Mouse (Mus musculus): ENCODE measurements at regions not wholly inside any gene's neighbourhood (a gene's known extent, or its start where the extent isn't known, plus 50 kb on each side); places are given as distances from the start of the nearest gene placed in this dataset.

DNA sequence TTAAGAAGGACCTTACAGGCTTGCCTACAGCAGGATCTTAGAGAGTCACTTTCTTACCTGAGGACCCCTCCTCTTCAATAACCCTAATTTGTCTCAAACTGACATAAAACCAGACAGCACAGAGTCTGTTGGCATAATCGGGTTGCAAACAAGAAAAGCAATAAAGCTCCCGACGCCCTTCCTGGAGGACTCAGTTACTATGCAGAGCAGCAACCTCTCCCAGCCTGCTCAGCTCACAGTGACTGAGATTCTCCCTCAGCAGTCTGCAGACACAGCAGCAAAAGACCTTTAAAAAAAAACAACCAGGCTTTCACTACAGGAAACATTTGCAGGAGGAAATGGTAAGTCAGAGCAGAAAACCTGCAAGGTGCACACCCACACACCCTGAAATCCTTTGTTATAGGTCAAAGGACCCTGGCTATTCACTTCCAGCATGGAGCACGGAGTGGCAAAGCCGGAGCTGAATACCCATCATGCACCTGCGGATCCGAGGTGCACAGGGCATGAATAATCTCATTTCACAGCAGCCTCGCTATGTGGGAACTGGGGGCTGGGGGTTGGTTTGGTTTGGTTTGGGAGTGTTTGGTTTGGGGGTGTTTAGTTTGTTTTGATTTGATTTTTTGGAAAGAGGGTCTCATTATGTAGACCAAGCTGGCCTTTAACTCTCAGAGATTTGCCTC lies 97.6 kb downstream of the Tbx19 start:
- H3K9me3 ChIP-seq (ENCODE audit: control insufficient read depth, low read length) = no peaks in the 10 kb centered on the region
- H3K4me3 ChIP-seq (ENCODE audit: low read depth, low read length) = no peak overlapping the region
- H3K27ac ChIP-seq (replicated peaks; ENCODE audit: low read depth, low read length) = no peak overlapping the region
- no peaks in the 10 kb centered on the region for H3K36me3 ChIP-seq (ENCODE audit: control insufficient read depth, insufficient read depth, low read length)
- no peak overlapping the region for H3K4me2 ChIP-seq (ENCODE audit: low read depth, low read length)
- H3K9ac ChIP-seq (ENCODE audit: low read depth, low read length) = no peak overlapping the region
- no peak for DNase-seq (ENCODE audit: low spot score)
- no peaks in the 10 kb centered on the region for H3K4me1 ChIP-seq (ENCODE audit: control insufficient read depth, insufficient read depth, low read length)
- 58% methylated on average over 8 of the region's 8 CpGs for WGBS
- no peaks in the 10 kb centered on the region for H3K27me3 ChIP-seq (replicated peaks; ENCODE audit: control insufficient read depth, insufficient read depth, low read length)
- ATAC-seq (ENCODE audit: low read depth) = no peak

GRCm38 (mm10) chr1:165061420-165061819 lies 99.2 kb downstream of the Tbx19 start:
- no peak overlapping the region for H3K9ac ChIP-seq (ENCODE audit: low read depth, low read length)
- no peaks in the 10 kb centered on the region for H3K36me3 ChIP-seq (ENCODE audit: control insufficient read depth, insufficient read depth, low read length)
- ATAC-seq (ENCODE audit: low read depth) (no peak), DNase-seq (ENCODE audit: low spot score) (no peak)
- H3K27ac ChIP-seq (replicated peaks; ENCODE audit: low read depth, low read length) = no peak overlapping the region
- no peak overlapping the region for H3K4me3 ChIP-seq (ENCODE audit: low read depth, low read length)
- no peak overlapping the region for H3K4me2 ChIP-seq (ENCODE audit: low read depth, low read length)
- H3K27me3 ChIP-seq (replicated peaks; ENCODE audit: control insufficient read depth, insufficient read depth, low read length) = no peaks in the 10 kb centered on the region
- H3K4me1 ChIP-seq (ENCODE audit: control insufficient read depth, insufficient read depth, low read length) = no peaks in the 10 kb centered on the region
- H3K9me3 ChIP-seq (ENCODE audit: control insufficient read depth, low read length) = no peaks in the 10 kb centered on the region
- WGBS = 72% methylated on average over 3 of the region's 3 CpGs

DNA sequence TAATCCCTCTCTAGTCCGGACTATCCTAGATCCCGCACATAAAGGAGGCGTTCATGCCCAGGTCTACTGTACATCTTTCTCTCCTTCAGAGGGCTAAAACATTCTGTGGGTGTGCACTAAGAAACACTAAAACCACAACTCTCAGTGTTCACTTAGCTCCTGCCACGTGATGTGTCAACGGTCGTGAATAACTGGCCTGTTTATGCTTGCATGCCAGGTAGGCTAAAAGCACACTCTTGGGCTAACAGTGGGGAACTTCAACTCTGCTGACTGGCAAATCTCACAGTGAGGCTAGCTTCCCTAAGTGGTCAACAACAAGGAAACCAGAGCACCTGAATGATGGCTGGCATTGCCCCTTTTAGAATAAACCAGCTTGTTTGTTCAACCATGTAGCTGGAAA lies 106.3 kb downstream of the Tbx19 start:
- Histone ChIP-seq H3K27me3 (replicated peaks; ENCODE audit: control insufficient read depth, insufficient read depth, low read length) (no peaks in the 10 kb centered on the region), H3K9me3 (ENCODE audit: control insufficient read depth, low read length) (no peaks in the 10 kb centered on the region), H3K4me3 (ENCODE audit: low read depth, low read length) (no peak overlapping the region), H3K27ac (replicated peaks; ENCODE audit: low read depth, low read length) (no peak overlapping the region), H3K4me2 (ENCODE audit: low read depth, low read length) (no peak overlapping the region), H3K4me1 (ENCODE audit: control insufficient read depth, insufficient read depth, low read length) (no peaks in the 10 kb centered on the region), H3K36me3 (ENCODE audit: control insufficient read depth, insufficient read depth, low read length) (no peaks in the 10 kb centered on the region), H3K9ac (ENCODE audit: low read depth, low read length) (no peak overlapping the region)
- 81% methylated on average over 6 of the region's 6 CpGs for WGBS
- no peak for ATAC-seq (ENCODE audit: low read depth)
- DNase-seq (ENCODE audit: low spot score) = no peak

- Histone ChIP-seq H3K27ac (replicated peaks; ENCODE audit: low read depth, low read length) (no peak overlapping the region), H3K27me3 (replicated peaks; ENCODE audit: control insufficient read depth, insufficient read depth, low read length) (no peaks in the 10 kb centered on the region), H3K4me1 (ENCODE audit: control insufficient read depth, insufficient read depth, low read length) (no peaks in the 10 kb centered on the region), H3K36me3 (ENCODE audit: control insufficient read depth, insufficient read depth, low read length) (no peaks in the 10 kb centered on the region), H3K9ac (ENCODE audit: low read depth, low read length) (no peak overlapping the region), H3K4me3 (ENCODE audit: low read depth, low read length) (no peak overlapping the region), H3K9me3 (ENCODE audit: control insufficient read depth, low read length) (no peaks in the 10 kb centered on the region), H3K4me2 (ENCODE audit: low read depth, low read length) (no peak overlapping the region)
- ATAC-seq (ENCODE audit: low read depth) (no peak), DNase-seq (ENCODE audit: low spot score) (no peak)
- WGBS = 43% methylated on average over 2 of the region's 2 CpGs
These were observed 109.3 kb downstream of the Tbx19 start for GRCm38 (mm10) chr1:165051294-165051693.

GRCm38 (mm10) chr1:165050176-165050575 lies 110.4 kb downstream of the Tbx19 start:
- Histone ChIP-seq H3K9ac (ENCODE audit: low read depth, low read length) (no peak overlapping the region), H3K27me3 (replicated peaks; ENCODE audit: control insufficient read depth, insufficient read depth, low read length) (no peaks in the 10 kb centered on the region), H3K36me3 (ENCODE audit: control insufficient read depth, insufficient read depth, low read length) (no peaks in the 10 kb centered on the region), H3K4me1 (ENCODE audit: control insufficient read depth, insufficient read depth, low read length) (no peaks in the 10 kb centered on the region), H3K9me3 (ENCODE audit: control insufficient read depth, low read length) (no peaks in the 10 kb centered on the region), H3K4me2 (ENCODE audit: low read depth, low read length) (no peak overlapping the region), H3K27ac (replicated peaks; ENCODE audit: low read depth, low read length) (no peak overlapping the region), H3K4me3 (ENCODE audit: low read depth, low read length) (no peak overlapping the region)
- DNase-seq (ENCODE audit: low spot score) = no peak
- 90% methylated on average over 4 of the region's 4 CpGs for WGBS
- ATAC-seq (ENCODE audit: low read depth) = no peak

- no peaks in the 10 kb centered on the region for H3K9me3 ChIP-seq (ENCODE audit: control insufficient read depth, low read length)
- ATAC-seq (ENCODE audit: low read depth) = peak; percentile 81; the same call in 1 of the 2 replicates
- peak overlapping the region; percentile 14; the same call in 1 of the 2 replicates for H3K9ac ChIP-seq (ENCODE audit: low read depth, low read length)
- no peaks in the 10 kb centered on the region for H3K36me3 ChIP-seq (ENCODE audit: control insufficient read depth, insufficient read depth, low read length)
- H3K4me2 ChIP-seq (ENCODE audit: low read depth, low read length) = no peak overlapping the region
- DNase-seq (ENCODE audit: low spot score) = peak; percentile 43
- 21% methylated on average over 7 of the region's 7 CpGs for WGBS
- peak overlapping the region; percentile 33; the same call in 1 of the 2 replicates for H3K27ac ChIP-seq (replicated peaks; ENCODE audit: low read depth, low read length)
- H3K27me3 ChIP-seq (replicated peaks; ENCODE audit: control insufficient read depth, insufficient read depth, low read length) = no peaks in the 10 kb centered on the region
- no peaks in the 10 kb centered on the region for H3K4me1 ChIP-seq (ENCODE audit: control insufficient read depth, insufficient read depth, low read length)
- H3K4me3 ChIP-seq (ENCODE audit: low read depth, low read length) = no peak overlapping the region
These were observed 111.3 kb upstream of the Xcl1 start for GRCm38 (mm10) chr1:165046637-165047036.

GRCm38 (mm10) chr1:165046056-165046455 lies 110.7 kb upstream of the Xcl1 start:
- ATAC-seq (ENCODE audit: low read depth) = no peak
- Histone ChIP-seq H3K4me3 (ENCODE audit: low read depth, low read length) (no peak overlapping the region), H3K4me1 (ENCODE audit: control insufficient read depth, insufficient read depth, low read length) (no peaks in the 10 kb centered on the region), H3K27ac (replicated peaks; ENCODE audit: low read depth, low read length) (no peak overlapping the region), H3K36me3 (ENCODE audit: control insufficient read depth, insufficient read depth, low read length) (no peaks in the 10 kb centered on the region), H3K9me3 (ENCODE audit: control insufficient read depth, low read length) (no peaks in the 10 kb centered on the region), H3K4me2 (ENCODE audit: low read depth, low read length) (no peak overlapping the region), H3K9ac (ENCODE audit: low read depth, low read length) (no peak overlapping the region), H3K27me3 (replicated peaks; ENCODE audit: control insufficient read depth, insufficient read depth, low read length) (no peaks in the 10 kb centered on the region)
- peak; percentile 2 for DNase-seq (ENCODE audit: low spot score)
- 60% methylated on average over 4 of the region's 4 CpGs for WGBS

GRCm38 (mm10) chr1:165043361-165043760 lies 108.0 kb upstream of the Xcl1 start:
- H3K4me3 ChIP-seq (ENCODE audit: low read depth, low read length) = no peak overlapping the region
- DNase-seq (ENCODE audit: low spot score) (no peak), ATAC-seq (ENCODE audit: low read depth) (no peak)
- 41% methylated on average over 3 of the region's 3 CpGs for WGBS
- no peak overlapping the region for H3K4me2 ChIP-seq (ENCODE audit: low read depth, low read length)
- no peaks in the 10 kb centered on the region for H3K9me3 ChIP-seq (ENCODE audit: control insufficient read depth, low read length)
- no peak overlapping the region for H3K27ac ChIP-seq (replicated peaks; ENCODE audit: low read depth, low read length)
- H3K27me3 ChIP-seq (replicated peaks; ENCODE audit: control insufficient read depth, insufficient read depth, low read length) = no peaks in the 10 kb centered on the region
- no peaks in the 10 kb centered on the region for H3K4me1 ChIP-seq (ENCODE audit: control insufficient read depth, insufficient read depth, low read length)
- H3K36me3 ChIP-seq (ENCODE audit: control insufficient read depth, insufficient read depth, low read length) = no peaks in the 10 kb centered on the region
- H3K9ac ChIP-seq (ENCODE audit: low read depth, low read length) = no peak overlapping the region

GRCm38 (mm10) chr1:165042105-165042504 lies 106.8 kb upstream of the Xcl1 start:
- no peak overlapping the region for H3K27ac ChIP-seq (replicated peaks; ENCODE audit: low read depth, low read length)
- peak; percentile 53; the same call in 1 of the 2 replicates for ATAC-seq (ENCODE audit: low read depth)

More at GRCm38 (mm10) chr1:165042105-165042504, 106.8 kb upstream of the Xcl1 start:
- H3K27me3 ChIP-seq (replicated peaks; ENCODE audit: control insufficient read depth, insufficient read depth, low read length) = no peaks in the 10 kb centered on the region
- H3K36me3 ChIP-seq (ENCODE audit: control insufficient read depth, insufficient read depth, low read length) = no peaks in the 10 kb centered on the region
- 56% methylated on average over 2 of the region's 2 CpGs for WGBS
- peak; percentile 14 for DNase-seq (ENCODE audit: low spot score)
- H3K9ac ChIP-seq (ENCODE audit: low read depth, low read length) = no peak overlapping the region
- no peaks in the 10 kb centered on the region for H3K4me1 ChIP-seq (ENCODE audit: control insufficient read depth, insufficient read depth, low read length)
- no peaks in the 10 kb centered on the region for H3K9me3 ChIP-seq (ENCODE audit: control insufficient read depth, low read length)
- no peak overlapping the region for H3K4me2 ChIP-seq (ENCODE audit: low read depth, low read length)
- H3K4me3 ChIP-seq (ENCODE audit: low read depth, low read length) = no peak overlapping the region
